Mouse (Mus musculus) right cerebral cortex, adult 2 months (tissue): Measurements from ENCODE around the gene Tmem262.

Experiments
- DNase-seq, 2 experiments: peaks; one replicate each; pipeline ENCODE4 v3.0.0; 2021 to 2022; ENCODE audit warnings: low spot score in 2 of 2

The Tmem262 gene

DNA sequence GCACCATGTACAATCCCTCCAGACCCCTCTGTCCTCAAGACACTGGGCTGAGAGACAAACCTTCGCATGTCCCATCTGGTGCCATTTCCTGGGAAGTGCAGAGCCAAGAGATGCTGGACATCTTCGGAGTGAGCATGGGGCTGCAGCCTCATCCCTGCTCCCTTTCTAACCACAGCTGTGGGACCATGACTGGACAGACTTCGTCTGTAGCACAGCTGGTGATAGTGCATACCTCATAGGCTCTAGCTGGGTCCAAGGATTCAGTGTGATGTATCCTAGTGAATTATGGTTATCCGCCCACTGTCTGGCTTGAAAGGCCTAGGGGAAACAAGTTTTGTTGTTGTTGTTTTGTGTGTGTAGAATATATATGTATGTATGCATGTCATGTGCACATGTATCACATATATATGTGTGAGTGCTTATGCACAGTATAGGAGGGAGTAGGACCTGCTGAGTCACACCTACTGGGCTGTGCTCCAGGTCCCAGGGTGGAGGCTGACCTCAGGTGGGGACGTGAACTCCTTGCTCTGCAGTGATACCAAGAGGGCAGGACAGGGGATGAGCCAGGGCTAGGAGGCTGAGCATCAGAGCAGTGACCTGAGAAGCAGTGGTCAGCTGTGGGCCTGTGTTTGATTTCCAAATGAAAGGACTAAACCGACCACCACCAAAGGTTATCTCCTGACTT lies 22.5 kb downstream of the Tmem262 start:
- no peak for DNase-seq

DNA sequence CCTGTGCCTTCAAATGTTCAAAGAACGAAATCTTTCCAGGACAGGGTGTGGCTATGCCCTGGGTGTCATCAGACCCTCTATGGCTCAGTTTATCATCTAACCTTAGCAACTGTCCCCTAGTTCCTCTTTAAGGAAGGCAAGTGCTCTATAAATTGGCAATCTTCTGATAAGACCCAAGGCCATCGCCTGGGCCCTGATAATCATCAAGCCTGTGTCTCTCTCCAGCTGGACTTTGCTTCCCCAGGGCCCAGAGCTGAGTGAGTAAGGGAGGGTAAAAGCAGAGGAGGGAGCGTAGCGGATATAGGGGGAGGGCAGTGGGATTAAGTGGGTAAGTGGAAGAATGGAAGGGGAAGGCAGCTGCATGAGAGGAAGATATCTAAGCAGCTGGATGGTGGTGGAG lies 24.6 kb downstream of the Tmem262 start:
- no peak for DNase-seq

DNA sequence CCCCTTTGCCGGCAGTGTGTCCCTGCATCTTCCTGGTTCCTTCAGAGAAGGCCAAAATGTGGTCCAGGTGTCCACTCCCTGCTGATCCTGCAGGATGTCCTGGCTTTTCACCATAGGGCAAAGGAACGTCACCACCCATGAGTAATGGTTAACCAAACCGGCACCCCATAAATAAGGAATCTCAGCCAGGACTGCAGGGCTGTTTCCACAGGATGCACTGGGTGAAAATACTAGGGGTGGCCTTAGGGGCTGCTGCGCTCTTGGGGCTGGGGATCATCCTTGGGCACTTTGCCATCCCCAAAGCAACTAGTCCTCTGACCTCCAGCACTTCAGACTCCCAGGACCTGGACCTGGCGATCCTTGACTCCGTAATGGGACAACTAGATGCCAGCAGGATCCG lies 25.8 kb downstream of the Tmem262 start, which contains the start of gene Naaladl1:
Gene Naaladl1 (plus strand): TSS at position 197 of the 400 bp plus-strand sequence.
- DNase-seq = no peak

DNA sequence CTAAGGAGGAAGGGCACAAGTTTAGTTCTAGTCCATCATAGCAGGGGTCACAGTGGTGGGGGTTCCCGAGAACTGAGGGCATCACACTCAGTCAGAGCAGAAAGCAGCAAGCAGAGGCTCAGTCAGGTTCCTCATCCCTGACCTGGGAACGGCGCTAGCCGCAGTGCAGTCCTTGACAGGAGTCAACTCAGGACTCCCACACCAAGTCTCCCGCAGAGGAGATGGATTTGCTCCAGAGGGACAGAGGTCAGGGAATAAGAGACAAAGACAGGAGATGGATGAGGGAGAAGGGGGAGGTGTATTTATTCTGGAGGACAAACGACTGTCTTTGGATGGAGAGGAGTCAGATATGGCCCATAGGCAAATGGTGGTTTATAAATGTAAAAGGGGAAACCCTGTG lies 33.3 kb downstream of the Tmem262 start:
- no peak for DNase-seq

DNA sequence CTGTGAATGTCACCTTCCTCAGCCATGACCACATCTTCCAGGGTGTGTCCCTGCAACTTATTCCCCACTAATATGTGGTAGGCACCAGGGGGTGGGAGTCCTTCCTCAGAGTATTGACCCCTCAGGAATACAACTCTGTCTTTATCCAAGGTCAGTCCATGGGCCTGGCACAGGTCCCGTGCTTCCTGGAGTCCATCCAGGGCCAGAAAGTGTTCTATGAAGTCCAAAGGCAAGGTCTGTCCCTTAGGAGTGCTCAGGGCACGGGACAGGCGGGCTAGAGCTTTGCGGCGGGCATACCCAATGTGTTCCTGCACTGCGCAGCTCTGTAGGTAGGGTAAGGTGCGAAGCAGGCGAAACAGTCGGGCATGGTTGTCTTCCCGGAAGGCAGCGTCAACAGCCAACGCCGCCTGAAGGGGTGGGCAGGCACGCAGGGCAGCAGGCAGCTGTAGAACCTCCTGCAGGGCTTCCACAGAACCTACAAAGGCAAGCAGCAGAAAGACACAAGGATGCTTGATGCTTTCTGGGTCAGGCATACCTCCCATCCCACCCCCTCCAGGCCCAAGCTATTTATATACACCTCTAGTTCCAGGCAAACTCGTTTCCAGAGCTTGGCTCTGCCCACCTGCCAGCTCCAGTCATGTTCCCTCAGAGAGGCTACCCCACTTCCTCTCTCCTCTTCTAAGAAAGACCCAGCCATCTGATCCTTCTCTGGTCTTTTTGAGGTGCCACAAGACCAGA lies 36.4 kb downstream of the Tmem262 start:
- DNase-seq = peak in 1 of 2 experiments; percentile 15

DNA sequence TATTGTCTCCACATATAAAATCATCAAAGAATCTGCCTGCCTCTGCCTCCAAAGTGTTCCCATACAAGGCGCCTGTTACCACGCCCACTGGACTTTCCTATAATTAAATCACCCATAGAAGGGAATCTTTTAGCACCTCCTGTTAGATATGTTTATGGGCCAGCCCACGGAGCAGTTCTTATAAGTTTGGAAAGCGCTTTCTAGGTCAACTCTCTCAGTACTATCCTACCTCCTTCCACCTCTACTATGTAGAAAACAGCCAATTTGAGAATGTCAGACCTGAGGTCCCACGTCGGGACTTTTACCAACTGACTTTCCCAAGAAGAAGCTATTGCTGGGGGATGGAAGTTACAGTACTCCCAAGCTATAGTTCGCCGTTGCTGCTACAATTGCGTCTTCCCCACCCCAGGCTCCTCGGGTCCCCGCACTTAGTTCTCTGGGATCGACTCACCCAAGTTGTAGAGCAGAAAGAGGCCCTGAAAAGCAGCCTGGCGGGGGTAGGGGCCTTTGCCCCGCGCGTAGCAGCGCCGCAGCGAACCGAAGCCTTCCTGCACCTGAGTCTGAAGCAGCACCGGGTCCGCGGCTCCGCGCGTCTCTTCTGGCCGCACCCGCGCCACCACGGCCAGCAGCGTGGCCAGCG lies 37.6 kb downstream of the Tmem262 start:
- DNase-seq = no peak

DNA sequence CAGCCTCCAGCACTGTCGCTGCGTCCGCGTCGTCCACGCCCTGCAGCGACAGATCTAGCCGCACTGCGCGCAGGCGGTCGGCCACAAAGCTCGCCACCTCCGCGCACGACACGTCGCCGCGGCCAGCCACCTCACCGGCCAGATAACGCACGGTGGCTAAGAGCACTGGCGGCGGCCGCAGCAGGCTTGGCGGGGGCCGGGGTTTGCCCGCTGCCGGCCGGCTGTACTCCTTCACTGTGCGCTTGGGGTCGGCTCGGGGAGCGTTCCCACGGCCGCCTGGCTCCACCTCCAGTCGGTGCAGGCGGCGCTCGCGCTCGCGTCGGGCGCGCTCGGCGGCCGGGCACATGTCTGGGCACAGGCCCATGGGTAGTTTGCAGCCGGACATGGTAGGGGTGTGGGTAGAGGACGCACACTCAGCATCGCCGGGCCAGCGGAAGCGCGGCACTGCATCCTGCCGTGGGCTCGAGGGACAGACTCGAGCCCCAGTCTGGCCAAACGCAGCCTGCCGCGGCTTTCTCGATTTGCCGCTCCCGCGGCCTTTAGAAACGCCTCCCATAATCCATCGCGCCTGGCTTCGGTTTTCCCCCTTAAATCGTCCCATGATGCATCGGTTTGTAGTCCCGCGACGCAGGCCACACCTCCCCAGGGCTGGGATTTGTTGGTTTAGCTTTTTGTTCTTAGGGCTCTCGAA lies 38.3 kb downstream of the Tmem262 start, which contains the start of gene Sac3d1:
Gene Sac3d1 (minus strand): TSS at position 665 of the 691 bp plus-strand sequence.
- peak; percentile 91 to 93 for DNase-seq

DNA sequence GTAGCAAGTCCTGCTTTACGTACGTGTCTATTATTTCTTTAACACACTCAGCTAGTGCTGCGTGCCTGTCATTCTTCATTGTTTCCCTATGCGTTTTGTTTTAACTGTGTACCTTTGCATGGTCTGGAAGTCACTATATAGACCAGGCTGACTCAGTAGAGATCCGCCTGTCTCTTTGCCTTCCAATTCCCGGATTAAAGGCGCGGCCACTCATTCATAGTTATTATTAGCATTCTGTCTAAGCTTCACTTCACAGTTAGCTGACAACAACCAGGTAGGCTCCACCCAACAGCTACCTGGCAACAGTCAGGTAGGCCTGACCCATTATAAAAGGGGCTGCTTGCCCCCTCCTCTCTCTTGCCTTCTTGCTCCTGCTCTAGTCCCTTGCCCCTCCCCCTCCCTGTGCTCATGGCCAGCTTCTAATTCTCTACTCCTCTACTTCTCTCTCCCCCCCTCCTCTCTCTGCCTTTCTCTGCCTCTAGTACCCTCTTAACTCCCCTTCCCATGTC lies 38.9 kb downstream of the Tmem262 start:
- DNase-seq = no peak

DNA sequence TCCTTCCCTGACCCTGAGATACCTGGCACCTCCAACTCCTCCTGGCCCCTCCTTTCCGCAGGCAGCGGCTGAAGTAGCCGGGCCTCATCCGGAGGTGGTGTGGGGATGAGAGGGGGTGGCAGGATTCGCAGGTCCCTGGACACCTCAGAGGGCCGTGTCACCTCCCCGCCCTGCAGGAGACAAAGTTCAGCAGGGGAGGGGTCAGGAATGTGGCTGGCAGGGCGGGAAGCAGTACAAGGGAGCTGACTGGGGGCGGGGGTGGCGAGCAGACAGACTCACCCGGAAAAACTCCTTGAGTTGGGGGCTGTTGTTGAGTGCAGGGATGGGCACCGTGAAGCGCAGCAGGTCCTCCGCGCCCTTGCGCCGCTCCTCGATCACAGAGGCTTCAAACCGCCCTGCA lies 41.9 kb downstream of the Tmem262 start:
- no peak for DNase-seq

DNA sequence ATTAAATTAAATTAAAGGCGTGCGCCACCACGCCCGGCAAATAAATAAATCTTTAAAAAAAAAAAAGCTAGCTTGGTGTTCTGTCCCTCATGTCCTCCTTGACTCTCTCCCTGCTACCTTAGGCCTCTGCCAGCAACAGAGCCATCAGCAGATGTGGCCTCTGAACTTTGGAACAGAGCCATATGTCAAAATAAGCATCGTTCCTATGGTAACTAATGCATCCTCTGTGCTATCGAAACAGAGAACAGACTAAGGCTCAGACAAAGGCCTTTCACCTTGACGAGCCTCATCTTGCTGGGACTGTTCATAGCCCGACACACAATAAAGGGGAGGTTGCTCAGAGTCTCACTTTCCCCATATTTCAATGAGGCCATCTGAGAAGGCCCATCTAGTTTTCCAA lies 43.5 kb downstream of the Tmem262 start:
- no peak for DNase-seq

DNA sequence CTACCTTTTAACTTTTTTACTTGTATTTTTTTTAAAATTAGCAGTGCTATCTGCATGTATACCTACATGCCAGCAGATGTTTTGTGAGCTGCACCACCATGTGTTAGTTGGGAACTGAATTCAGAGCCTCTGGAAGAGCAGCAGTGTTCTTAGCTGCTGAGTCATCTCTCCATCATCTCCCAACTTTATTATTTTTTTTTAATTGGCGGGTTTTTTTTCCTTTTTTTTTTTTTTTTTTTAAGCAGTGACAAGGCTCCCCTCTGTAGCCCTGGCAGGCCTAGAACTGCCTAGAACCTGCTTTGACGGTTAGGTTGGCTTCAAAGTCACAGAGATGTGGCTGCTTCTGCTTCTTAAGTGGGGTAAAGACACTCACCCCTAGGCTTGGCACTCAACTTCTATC lies 45.1 kb downstream of the Tmem262 start:
- DNase-seq = no peak

DNA sequence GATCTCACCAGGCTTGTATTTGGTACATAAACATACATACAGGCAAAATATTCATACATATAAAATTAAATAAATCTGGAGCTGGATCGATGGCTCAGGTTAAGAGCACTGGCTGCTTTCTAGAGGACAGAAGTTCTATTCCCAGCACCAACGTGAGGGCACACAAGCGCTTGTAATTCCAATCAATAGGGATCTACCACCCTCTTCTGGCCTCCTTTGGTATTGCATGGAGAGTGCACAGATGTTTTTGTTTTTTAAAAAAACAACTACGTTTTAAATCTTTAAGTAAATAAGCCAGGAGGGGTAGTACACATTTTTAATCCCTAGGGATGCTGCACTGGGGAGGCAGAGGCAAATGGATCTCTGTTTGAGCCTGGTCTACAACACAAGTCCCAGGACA lies 46.5 kb downstream of the Tmem262 start:
- DNase-seq = peak in 1 of 2 experiments; percentile 34

DNA sequence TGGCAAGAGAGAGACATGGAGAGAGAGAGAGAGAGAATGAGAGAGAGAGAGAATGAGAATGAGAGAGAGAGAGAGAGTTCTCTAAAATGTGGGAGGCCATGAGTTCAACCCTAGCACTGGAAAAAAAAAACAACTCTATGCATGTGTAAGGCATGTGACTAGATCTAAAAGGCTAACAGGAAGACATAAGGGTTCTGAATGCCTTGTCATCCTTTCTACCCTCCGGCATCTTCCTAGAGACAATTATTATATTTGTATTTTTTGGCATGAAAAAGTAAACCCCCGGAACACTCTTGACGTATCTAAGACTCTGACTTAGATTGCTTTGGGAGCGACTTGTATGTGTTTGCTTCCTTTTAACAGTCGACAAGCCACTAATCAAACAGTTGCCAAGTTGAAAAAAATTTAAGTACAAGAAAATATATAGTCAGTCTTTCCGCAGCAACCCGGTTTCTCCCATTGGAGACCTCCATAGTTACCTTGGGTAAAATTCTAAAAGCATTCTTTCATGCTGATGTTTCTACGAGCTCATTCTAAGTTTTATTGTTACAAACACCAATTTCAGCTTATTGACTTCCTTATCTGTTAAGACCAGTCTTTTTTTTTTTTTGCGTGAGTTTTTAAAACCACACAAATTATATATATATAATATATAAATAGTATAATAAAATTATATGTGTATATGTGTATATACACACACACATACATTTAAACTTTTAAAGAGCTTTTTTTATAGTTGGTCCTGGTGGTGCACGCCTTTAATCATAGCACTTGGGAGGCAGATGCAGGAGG lies 47.2 kb downstream of the Tmem262 start:
- no peak for DNase-seq

DNA sequence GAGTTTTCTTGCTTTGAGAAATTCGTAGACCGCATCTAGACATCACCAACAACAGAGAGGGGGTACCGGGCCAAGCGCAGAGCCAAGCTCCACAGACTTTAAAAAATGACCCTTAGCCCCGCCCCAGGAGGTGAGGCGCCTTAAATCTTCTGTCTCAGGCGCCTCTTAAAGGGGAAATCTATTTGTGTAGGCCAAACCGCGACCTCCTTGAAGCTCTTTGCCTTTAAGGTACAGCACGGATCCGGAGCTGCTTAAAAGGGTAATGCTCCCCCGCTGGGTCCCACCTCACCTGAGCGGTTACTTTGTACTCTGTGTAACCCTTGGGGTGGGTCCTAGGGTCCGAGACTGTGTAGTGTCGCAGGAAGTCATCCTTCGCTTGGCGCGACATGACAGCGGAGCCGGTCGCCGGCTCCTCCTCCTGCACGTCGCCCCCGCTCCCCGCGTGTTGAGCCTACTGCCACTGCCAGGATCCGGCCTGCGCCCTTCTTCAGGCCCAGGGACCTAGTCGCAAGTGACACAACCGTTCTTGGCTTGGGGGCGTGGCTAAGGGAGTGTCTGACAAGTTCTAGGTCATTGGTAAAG lies 48.0 kb downstream of the Tmem262 start, which contains the start of gene Snx15:
Gene Snx15 (minus strand): TSS at position 545 of the 582 bp plus-strand sequence.
- DNase-seq = peak; percentile 94 to 97
